Mouse (Mus musculus): ENCODE results near the gene Pms2. TPM values are rescaled to one million over a fixed set of nuclear protein-coding genes. Genes with fewer than 3 reads are reported as not detected.

The Pms2 gene
- total RNA-seq, 2 experiments from 2014 or later, result 5.8 to 7.8 TPM

DNA sequence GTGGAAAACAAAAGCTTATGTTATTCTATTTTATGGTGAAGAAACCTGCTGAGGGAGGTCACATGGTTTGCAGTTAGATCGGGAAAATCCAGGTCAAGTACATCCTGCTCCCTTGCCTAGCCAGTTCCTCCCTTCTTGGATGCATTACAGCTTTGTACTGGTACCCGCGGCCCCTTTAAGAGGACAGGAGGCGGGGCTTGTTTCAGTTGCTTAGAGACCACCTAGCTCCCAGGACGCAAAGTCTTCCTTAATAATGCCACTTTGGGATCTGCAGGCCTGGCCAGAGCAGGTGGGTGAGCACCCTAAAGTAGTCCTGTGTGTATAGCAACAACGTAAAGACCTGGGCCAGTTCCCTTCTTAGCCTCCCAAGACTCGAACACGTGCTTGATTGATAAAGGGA, 23.1 kb downstream of the Pms2 start, which contains the start of gene Rsph10b:
Gene Rsph10b, plus strand, starts transcription at position 205 of the 400 bp plus-strand sequence.
- no peak for DNase-seq

DNA sequence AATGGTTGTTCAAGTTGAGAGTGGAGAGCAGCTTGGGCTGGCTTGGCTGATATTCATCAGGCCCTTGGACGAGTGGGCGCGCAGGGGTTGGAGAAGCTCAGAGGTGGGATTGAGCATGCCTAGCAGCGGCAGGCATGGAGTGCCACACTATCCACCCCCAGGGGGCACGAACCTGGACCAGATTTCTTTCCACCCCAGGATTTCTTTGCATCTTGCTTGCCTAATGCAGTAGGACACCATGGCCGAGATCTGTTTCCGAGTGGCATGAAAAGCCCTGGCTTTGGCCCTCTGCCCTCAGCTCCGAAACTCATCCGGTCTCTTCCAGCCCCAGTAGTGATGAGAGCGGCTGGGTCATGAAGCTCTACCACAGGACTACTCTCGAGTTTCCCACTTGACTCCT, 23.6 kb downstream of the Pms2 start:
- no peak for DNase-seq

DNA sequence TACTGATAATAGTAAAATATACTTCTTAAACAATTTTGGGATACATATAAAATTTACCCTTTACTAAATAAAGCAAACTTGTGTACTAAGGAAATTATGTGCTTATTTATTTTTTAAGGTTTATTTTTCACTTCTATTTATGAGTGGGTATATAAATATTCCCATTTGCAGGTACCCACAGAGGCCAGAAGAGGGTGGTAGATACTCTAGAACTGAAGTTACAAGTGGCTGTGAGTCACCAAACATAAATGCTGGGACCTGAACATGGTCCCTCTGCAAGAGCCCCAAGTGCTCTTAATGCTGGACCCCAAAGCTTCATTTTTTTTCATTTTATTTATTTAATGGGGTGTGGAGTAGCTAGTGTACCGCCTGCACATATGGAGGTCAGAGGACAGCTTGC, 24.1 kb downstream of the Pms2 start:
- no peak for DNase-seq

GRCm38 (mm10) chr5:143936156-143936555, 26.4 kb downstream of the Pms2 start:
- DNase-seq, result no peak

DNA sequence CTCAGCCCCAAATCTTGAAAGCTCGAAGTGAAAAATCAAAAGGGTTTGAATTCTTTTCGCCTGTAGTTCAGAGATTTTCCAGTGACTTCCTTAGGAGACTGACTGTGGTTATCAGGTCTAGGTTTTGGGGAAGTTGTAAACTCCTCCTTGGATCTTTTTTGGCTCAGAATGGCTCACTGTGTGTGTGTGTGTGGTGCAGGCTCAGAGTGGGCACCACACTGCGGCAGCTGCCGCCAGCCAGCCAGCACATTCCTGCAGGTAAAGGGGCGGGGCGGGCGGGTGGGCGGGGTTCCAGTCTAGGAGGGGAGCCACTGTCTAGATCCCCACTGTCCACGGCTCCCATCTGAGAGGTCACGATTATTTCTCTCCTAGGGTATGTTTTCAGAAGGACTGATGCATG, 31.8 kb downstream of the Pms2 start:
- no peak for DNase-seq

DNA sequence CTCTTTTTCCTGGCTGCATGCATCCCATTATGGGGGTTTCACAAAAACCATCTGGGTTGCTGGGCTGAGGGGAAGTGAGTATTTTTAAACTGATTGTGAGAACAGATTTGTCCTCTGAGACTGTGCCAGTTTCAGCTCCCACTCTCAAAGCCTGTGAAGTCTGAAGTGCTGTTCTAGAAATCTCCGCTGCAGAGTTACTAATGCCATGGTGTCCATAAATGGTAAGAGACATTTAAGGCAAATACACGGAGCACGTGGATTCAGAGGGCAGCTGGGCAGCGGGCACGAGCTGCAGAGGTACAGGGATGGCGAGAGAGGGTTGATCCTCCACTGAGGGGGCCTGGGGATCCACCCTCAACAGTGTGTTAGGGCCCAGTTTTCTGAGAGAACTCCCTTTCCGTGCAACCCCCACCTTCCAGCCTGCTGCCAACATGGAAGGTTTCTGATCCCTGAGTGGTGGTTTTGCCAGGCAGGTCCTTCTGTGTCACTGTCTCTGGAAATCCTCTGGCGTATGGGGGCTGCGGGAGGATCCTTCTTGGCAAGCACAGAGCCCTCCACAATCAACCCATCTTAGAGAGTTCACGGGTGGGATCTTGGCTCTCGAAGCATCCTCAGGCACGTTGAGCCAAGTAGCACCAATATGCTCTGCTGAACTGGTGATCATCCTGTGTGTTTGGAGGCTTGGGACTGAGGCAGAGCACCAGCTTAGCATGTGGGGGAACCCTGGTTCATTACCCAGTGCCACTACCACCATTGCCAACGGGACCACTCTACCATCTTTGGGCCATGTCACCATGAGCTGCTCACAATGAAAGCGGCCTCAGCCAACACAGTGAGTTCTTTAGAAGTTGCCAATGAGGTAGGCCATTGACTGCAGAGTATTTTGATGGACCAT, 33.7 kb downstream of the Pms2 start:
- DNase-seq, result no peak

- no peak for DNase-seq
Measured at GRCm38 (mm10) chr5:143948361-143948760, 38.6 kb downstream of the Pms2 start.

DNA sequence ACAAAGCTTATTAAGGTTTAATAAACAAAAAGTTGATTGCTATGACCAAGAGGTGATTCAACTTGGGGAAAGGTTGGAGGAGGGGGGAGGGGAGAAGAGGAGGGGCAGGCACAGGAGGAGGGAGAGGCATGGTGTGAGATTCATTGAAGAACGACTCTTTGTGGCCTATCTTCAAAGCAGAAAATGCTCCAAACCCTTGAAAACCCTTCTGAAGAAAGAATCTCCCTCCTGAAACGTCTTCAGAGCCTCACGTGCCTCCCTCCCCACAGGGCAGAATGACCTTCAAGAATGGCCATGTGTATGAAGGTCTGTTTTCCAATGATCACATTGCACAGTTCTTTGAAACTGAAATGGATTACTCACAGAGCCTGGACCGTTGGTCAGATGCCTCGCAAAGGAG, 40.3 kb downstream of the Pms2 start:
- DNase-seq, result no peak

DNA sequence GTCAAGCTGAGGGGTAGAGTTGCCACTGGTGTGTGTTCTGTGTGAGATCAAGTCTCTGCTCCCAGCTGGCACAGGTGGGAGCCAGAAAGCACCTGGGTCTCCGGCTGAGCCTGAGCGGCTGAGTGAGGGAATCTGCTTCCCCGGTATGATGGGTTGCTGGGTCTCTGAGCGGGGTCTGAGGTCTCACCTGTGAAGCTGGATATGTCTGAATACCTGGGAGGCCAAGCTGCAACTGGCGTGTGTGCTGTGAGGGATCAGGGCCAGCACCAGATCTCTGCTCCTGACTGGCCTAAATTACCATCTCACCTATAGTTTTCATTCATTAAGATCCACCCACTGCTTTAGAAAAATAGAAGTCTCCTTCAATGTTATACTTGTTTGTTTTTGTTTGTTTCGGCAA, 47.3 kb downstream of the Pms2 start:
- DNase-seq, result no peak

GRCm38 (mm10) chr5:143959551-143959950, 49.8 kb downstream of the Pms2 start:
- DNase-seq, result no peak

DNA sequence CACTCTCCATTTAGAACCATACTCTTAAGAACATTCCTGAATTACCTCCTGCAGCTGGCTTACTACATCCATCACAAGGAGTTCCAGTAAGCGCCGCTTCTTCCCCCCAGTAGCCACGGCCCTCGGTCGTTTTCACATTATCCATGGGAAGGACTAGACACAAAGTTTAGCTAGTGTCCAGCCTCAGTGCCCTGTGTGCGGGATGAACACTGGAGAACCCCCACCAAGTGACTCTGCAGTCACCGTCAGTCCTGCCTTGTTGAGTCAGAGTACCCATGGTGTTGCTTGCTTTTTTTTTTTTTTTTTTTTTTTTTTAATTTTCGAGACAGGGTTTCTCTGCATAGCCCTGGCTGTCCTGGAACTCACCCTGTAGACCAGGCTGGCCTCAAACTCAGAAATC, 51.4 kb downstream of the Pms2 start:
- DNase-seq, result no peak

GRCm38 (mm10) chr5:143965586-143966345, 56.0 kb downstream of the Pms2 start:
- no peak for DNase-seq

DNA sequence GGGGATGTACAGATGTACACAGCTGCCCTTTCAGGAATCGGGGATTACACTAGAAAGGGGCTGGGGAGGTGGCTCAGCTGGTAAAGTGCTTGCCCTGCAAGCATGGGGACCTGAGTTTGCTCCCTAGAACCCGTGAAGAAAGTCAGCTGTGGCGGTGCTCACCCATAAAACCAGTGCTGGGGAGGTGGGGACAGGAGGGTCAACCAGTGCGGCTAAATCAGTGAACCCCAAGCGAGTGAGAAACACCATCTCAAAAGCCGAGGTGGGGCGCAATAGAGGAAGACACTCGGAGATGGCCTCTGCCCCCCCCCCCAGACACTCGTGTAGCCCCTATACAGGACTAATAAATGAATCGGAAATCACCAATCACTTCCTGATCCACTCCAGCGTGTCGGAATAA, 56.9 kb downstream of the Pms2 start:
- DNase-seq, result no peak

DNA sequence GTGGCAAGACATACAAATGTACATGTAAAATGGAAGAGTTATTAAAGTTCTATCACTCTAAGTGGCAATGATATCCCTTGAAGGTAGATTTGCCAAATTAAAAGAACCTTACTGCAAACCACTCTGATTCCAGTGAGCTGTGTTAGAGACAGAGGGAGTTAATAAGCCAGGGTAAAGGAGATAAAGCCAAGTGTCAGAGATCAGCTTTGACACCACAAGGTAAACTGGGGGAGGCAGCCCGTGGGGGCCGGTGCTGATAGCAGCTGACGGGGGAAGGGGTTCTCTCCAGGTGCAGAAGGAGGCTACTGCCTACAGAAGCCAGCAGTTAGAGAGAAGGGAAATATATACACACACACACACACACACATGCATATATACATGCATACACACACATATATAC, 62.9 kb downstream of the Pms2 start:
- no peak for DNase-seq

GRCm38 (mm10) chr5:143974931-143975630, 65.3 kb downstream of the Pms2 start:
- DNase-seq, result peak; percentile 76

- DNase-seq, result no peak
Measured at GRCm38 (mm10) chr5:143975631-143975933, 65.8 kb downstream of the Pms2 start.

GRCm38 (mm10) chr5:143976232-143976631, 66.5 kb downstream of the Pms2 start:
- no peak for DNase-seq

DNA sequence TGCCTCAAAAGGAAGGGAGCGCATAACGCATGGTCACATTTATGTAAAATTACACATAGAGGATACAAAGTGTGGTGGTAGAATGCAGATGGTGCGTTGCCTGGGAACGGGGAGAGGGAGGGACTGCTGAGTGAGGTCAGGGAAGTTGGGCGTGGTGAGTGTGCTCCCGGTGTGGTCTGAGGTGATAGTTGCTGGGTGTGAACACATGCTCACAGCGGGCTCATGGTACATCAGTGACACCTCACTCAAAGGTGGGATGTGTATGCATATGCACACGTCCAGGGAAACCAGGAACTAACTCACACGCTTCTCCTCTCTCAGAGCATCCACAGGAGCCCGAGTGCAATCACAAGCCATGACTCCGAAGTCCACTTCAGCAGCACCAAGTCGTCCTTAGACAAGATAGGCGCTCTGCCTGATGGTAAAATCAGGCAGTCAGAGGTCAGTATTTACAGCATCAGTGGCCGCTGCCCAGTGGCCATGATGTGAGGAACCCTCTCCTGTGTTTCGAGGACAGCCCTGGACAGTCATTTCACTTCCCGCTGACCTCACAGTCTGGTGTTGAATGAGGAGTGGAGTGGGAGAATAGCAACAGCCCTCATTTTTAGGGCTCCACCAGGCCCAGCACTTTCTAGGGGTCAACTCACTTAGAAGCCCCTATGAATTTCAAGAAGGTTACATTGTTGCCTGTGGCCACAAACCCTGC, 67.1 kb downstream of the Pms2 start:
- DNase-seq, result no peak

- DNase-seq, result no peak
Measured at GRCm38 (mm10) chr5:143980858-143981257, 71.1 kb downstream of the Pms2 start.

- DNase-seq, result no peak
Measured at GRCm38 (mm10) chr5:143982361-143982760, 72.6 kb downstream of the Pms2 start.

All from gastrocnemius, postnatal 10 days (tissue).